Mouse (Mus musculus) liver, adult 2 months (tissue): Measurements from ENCODE around the gene Adgre5. TPM values are rescaled to one million over a fixed set of nuclear protein-coding genes. Genes with fewer than 3 reads are reported as not detected.

Experiments used
- DNase-seq: peaks from one replicate; pipeline ENCODE4 v3.0.0-alpha.2; 2011; ENCODE audit warnings: low read depth, low spot score; ENCODE audit errors: extremely low read depth
- H3K27ac ChIP-seq: fragments of 200-500 bp; replicated peaks from 2 replicates; pipeline ENCODE4 v1.5.1; 2012; ENCODE audit warnings: low read depth, mild to moderate bottlenecking, control low read depth, inconsistent platforms, low read length; ENCODE audit not compliant: insufficient read depth
- H3K27me3 ChIP-seq: fragments of 200-500 bp; 2 replicates; pipeline ENCODE4 v1.6.1; 2012; ENCODE audit warnings: mild to moderate bottlenecking, moderate library complexity, low read length, inconsistent platforms; ENCODE audit not compliant: control insufficient read depth, insufficient read depth
- H3K36me3 ChIP-seq: fragments of 200-500 bp; 2 replicates; pipeline ENCODE4 v1.6.1; 2012; ENCODE audit warnings: low read length, inconsistent platforms; ENCODE audit not compliant: control insufficient read depth, insufficient read depth
- H3K4me1 ChIP-seq: fragments of 200-500 bp; 2 replicates; pipeline ENCODE4 v1.6.1; 2011; ENCODE audit warnings: low read length; ENCODE audit not compliant: control insufficient read depth, insufficient read depth
- H3K4me3 ChIP-seq: fragments of 200-500 bp; 2 replicates; pipeline ENCODE4 v1.5.1; 2011; ENCODE audit warnings: low read depth, mild to moderate bottlenecking, control low read depth, low read length, moderate library complexity; ENCODE audit not compliant: insufficient read depth
- H3K79me2 ChIP-seq: fragments of 200-500 bp; 2 replicates; pipeline ENCODE4 v1.6.1; 2012; ENCODE audit warnings: inconsistent platforms, mild to moderate bottlenecking, low read length, moderate library complexity; ENCODE audit not compliant: control insufficient read depth, insufficient read depth
- H3K9ac ChIP-seq: fragments of 200-500 bp; 2 replicates; pipeline ENCODE4 v1.6.1; 2012; ENCODE audit warnings: low read depth, mild to moderate bottlenecking, control low read depth, inconsistent platforms, low read length
- CTCF ChIP-seq: fragments of 200-500 bp; IDR thresholded peaks from 2 replicates; pipeline ENCODE4 v1.5.1; 2011; ENCODE audit warnings: low read depth, low read length, control low read depth
- POLR2A ChIP-seq: fragments of 200-500 bp; IDR thresholded peaks from 2 replicates; pipeline ENCODE4 v1.6.1; 2011; ENCODE audit warnings: low read length, control low read depth; ENCODE audit not compliant: insufficient read depth; ENCODE audit errors: extremely low read depth
- WGBS: fragments of 180-500 bp; shearing (Covaris S2); methylation state at CpG from one replicate; pipeline ENCODE4 v1.1.7; 2018; 5-methylcytosine and 5-hydroxymethylcytosine counted together
- polyA plus RNA-seq: library from polyadenylated mRNA; depleted of rRNA; stranded (reverse); fragments of >200 nt; gene quantifications from 2 replicates; pipeline ENCODE4 v1.2.3, GENCODE M21; 2012
- total RNA-seq: library from RNA; depleted of rRNA; stranded (reverse); fragments of >200 nt; gene quantifications from 2 replicates; pipeline ENCODE4 v1.2.3, GENCODE M21; 2014

Gene Adgre5
- total and polyA plus RNA-seq, 2 experiments, result 17.9 to 20.8 TPM

GRCm38 (mm10) chr8:83741849-83742655, 926 bp upstream of the Adgre5 start:
- 62% methylated on average over 19 of the region's 19 CpGs for WGBS
- 0 out of 2 replicates have a peak, but pooled peaks cover 2% of the 10 kb centered on the region for H3K79me2 ChIP-seq
- H3K27ac ChIP-seq, result peak overlapping the region; percentile 82
- peak overlapping the region; percentile 55 for H3K4me3 ChIP-seq
- no peaks in the 10 kb centered on the region for H3K27me3 ChIP-seq
- H3K36me3 ChIP-seq, result no peaks in the 10 kb centered on the region
- peak; percentile 53 for DNase-seq
- H3K4me1 ChIP-seq, result 0 out of 2 replicates have a peak, but pooled peaks cover 2% of the 10 kb centered on the region
- H3K9ac ChIP-seq, result peak overlapping the region; percentile 40
- TF ChIP-seq POLR2A (no peak), CTCF (no peak)

GRCm38 (mm10) chr8:83740586-83740975, 545 bp downstream of the Adgre5 start:
- no peak for TF ChIP-seq POLR2A
- TF ChIP-seq CTCF, result no peak
- 12% methylated on average over 3 of the region's 3 CpGs for WGBS
- H3K36me3 ChIP-seq, result no peaks in the 10 kb centered on the region

GRCm38 (mm10) chr8:83739711-83740468, 1.2 kb downstream of the Adgre5 start:
- H3K27me3 ChIP-seq, result no peaks in the 10 kb centered on the region
- TF ChIP-seq CTCF (no peak), POLR2A (no peak)
- H3K9ac ChIP-seq, result peak overlapping the region; percentile 52
- H3K4me3 ChIP-seq, result peak overlapping the region; percentile 94
- 43% methylated on average over 8 of the region's 8 CpGs for WGBS
- no peaks in the 10 kb centered on the region for H3K36me3 ChIP-seq
- DNase-seq, result no peak
- H3K27ac ChIP-seq, result peak overlapping the region; percentile 83
- H3K4me1 ChIP-seq, result peaks cover 8% of the 10 kb centered on the region
- 0 out of 2 replicates have a peak, but pooled peaks cover 5% of the 10 kb centered on the region for H3K79me2 ChIP-seq

More at GRCm38 (mm10) chr8:83740586-83740975, 545 bp downstream of the Adgre5 start:
- H3K9ac ChIP-seq, result peak overlapping the region; percentile 87
- peak overlapping the region; percentile 83 for H3K27ac ChIP-seq
- H3K4me1 ChIP-seq, result peaks cover 4% of the 10 kb centered on the region; the same call in 1 of the 2 replicates
- no peak for DNase-seq
- H3K79me2 ChIP-seq, result 0 out of 2 replicates have a peak, but pooled peaks cover 2% of the 10 kb centered on the region
- peak overlapping the region; percentile 94 for H3K4me3 ChIP-seq
- H3K27me3 ChIP-seq, result no peaks in the 10 kb centered on the region

GRCm38 (mm10) chr8:83738949-83739710, 2.0 kb downstream of the Adgre5 start:
- Histone ChIP-seq H3K4me1 (peaks cover 8% of the 10 kb centered on the region), H3K4me3 (peak overlapping the region; percentile 94), H3K36me3 (no peaks in the 10 kb centered on the region), H3K27me3 (no peaks in the 10 kb centered on the region), H3K9ac (peak overlapping the region; percentile 52; the same call in 1 of the 2 replicates), H3K27ac (peak overlapping the region; percentile 83), H3K79me2 (0 out of 2 replicates have a peak, but pooled peaks cover 5% of the 10 kb centered on the region)
- no peak for DNase-seq
- 76% methylated on average over 10 of the region's 10 CpGs for WGBS
- no peak for TF ChIP-seq CTCF
- no peak for TF ChIP-seq POLR2A

- Histone ChIP-seq H3K4me3 (peak overlapping the region; percentile 6; the same call in 1 of the 2 replicates), H3K79me2 (0 out of 2 replicates have a peak, but pooled peaks cover 5% of the 10 kb centered on the region), H3K9ac (peak overlapping the region; percentile 29), H3K36me3 (no peaks in the 10 kb centered on the region), H3K27ac (peak overlapping the region; percentile 33), H3K27me3 (no peaks in the 10 kb centered on the region), H3K4me1 (peaks cover 8% of the 10 kb centered on the region)
- TF ChIP-seq POLR2A, result no peak
- no peak for TF ChIP-seq CTCF
- DNase-seq, result peak; percentile 45
- 41% methylated on average over 4 of the region's 4 CpGs for WGBS
Measured at GRCm38 (mm10) chr8:83737852-83738562, 3.1 kb downstream of the Adgre5 start.
